Mouse (Mus musculus) gastrocnemius, postnatal 14 days (tissue): Measurements from ENCODE around the gene Apoo. TPM values are rescaled to one million over a fixed set of nuclear protein-coding genes. Genes with fewer than 3 reads are reported as not detected.
"Not testable (repeated sequence)": the region's sequence is repeated elsewhere in the genome, so short reads cannot be mapped to it uniquely, and the experiment has no call there.

Source experiments
- DNase-seq: peaks from one replicate; pipeline ENCODE4 v3.0.0; 2021; ENCODE audit warnings: mixed read lengths
- intact Hi-C: fragments of 180-260 bp; cut with DNase I; formaldehyde crosslinking; loops from one replicate; pipeline ENCODE4 v1.15.1; 2025; ENCODE audit warnings: low total_unique reads
- long read RNA-seq, 2 experiments: library from polyadenylated mRNA; stranded (forward); transcript quantifications; one replicate each; pipeline ENCODE4 v2.0.0; 2021
- total RNA-seq, 2 experiments: library from RNA; stranded (reverse); gene quantifications; 2 replicates each; pipeline ENCODE4 v1.2.3; 2021

Gene Apoo
- total RNA-seq: 100 to 1,000 TPM; 141 to 203 TPM
- long read RNA-seq, experiment 1, transcript Apoo-204 (9 exons, 784 nt): major isoform, 94 of 123 reads
- long read RNA-seq, experiment 1, partial matches to known transcripts: 18 of 123 reads
- long read RNA-seq, experiment 1, other reads (novel, unspliced or antisense): 6 of 123 reads
- long read RNA-seq, experiment 2, transcript Apoo-204 (9 exons, 784 nt): major isoform, 43 of 60 reads
- long read RNA-seq, experiment 2, partial matches to known transcripts: 11 of 60 reads
- long read RNA-seq, experiment 2, other reads (novel, unspliced or antisense): 6 of 60 reads

DNA sequence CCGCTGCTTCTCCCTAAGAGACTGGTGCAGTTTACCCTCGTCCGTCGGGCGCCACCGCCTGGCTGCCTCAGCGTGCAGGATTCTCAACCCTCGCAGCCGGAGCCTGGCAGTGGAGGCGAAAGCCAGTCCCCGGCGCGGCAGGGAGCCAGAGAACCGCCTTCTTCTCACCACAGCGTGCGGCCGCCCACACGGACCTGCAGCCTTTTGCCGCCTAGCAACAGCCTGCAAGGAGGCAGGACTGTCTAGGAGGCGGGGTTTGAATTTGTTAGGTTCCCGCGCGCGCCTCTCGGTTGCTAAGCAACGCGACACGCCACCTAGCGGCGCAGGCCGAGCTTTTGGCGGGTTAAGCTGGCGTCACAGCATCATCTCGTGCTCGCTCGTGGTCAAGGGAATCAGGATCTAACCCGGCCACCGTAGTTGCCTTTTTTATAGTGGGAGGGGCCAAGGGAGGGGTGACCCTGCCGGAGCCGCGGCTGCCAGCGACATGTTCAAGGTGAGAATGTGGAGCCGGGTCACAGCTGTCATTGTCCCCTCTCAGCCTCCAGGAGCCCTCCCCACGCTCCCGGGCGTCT lies at the start of gene Apoo, which contains the start of gene Fam90a1b:
Apoo (plus strand) TSS at position 448 of the 572 bp plus-strand sequence.
Fam90a1b (minus strand) TSS at position 108 of the 572 bp plus-strand sequence.
- intact Hi-C loops: no loop called here
- peak; percentile 94 for DNase-seq

DNA sequence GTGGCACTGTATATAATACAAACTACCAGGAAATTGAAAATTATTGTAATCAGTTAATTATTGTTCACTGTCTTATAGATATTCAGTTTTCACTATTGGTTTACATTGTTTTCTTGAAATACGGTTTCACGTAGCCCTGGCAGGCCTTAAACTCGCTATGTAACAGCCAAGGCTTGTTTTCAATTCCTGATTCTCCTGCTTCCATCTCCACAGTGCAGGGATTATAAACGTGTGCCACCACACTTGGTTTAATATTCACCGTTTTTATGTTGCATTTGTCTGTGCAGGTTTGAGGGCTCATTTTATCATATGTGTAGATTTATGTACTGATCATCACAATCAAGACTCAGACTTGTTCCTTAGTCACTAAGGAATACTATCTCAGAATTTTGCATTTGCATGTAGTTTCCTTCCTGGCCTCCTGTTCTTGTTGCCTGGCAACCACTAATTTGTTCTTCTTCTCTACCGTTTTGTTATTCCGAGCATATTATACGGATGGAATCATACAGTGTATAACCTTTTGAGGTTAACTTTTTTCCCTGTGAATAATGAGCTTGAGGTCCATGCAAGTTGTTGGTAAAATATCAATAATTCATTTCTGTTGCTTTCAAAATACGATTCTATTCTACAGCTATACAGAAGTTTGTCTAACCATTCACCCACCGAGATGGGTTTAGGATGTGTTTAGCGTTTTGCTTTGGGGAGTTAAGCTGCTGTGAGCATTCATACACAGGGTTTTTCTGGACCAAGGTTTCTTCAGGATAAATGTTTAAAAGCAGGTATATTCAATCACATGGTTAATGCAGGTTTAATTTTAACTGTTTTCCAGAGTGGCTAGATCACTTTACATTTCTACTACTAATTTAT lies 45.6 kb upstream of the Apoo start:
- intact Hi-C loops: no loop called here
- DNase-seq: no peak

DNA sequence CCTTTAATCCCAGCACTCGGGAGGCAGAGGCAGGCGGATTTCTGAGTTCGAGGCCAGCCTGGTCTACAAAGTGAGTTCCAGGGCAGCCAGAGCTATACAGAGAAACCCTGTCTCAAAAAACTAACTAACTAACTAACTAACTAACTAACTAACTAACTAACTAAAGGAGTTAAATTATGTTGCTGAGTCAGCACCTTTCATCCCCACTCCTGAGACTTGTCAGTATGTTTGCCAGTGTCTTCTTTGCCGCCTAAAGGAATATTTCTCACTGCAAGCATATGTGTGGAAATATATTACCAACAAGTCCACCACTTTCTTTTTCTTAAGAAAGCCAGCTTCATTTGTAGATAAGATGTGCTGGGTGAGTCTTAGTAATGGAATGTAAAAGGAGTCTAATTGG lies 23.3 kb upstream of the Apoo start:
- intact Hi-C loops, DNase-seq: not testable (repeated sequence)

DNA sequence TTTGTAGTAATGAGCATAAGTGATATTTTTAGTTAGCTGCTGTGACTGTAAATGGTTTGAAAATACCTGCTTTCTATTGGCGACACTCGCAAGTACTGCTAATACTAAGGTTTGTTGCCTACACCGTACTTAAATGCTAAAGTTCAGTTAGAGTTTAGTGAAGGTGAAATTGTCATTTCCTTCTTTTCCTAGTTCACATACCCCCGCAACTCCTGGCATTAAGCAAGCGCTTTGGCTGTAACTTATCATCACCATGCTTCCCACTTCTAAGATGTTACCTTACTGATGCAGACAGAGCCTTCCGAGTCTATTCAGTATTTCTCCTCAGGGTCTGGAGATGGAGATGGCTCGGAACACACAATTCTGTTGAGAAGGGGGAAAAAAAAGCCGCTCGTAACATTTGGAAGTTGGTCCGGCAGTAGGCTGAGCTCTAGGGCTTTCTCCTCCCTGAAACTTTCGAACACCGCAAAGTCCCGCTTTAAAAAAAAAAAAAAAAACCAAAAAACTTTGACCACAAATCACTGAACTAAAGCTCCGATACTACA lies 1.5 kb upstream of the Apoo start:
- DNase-seq: no peak
- intact Hi-C loops: no loop called here

DNA sequence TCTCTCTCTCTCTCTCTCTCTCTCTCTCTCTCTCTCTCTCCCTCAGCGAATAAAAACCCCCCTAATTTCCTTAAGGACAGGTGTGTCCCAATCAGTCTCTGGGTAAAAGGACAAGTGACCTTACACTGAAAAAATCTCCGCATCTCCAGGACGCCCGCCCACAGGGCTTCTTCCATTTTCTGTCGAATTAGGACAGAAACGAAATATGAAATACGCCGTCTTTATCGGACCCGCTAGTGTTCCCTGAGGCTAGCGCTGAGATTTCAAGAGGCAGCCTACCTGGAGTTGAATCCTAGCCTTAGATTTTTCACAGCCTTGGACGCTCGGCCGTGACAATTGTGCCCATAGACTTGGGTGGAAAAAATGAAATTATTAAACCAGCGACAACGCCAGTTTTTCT lies 888 bp upstream of the Apoo start:
- DNase-seq: no peak
- intact Hi-C loops: no loop called here

DNA sequence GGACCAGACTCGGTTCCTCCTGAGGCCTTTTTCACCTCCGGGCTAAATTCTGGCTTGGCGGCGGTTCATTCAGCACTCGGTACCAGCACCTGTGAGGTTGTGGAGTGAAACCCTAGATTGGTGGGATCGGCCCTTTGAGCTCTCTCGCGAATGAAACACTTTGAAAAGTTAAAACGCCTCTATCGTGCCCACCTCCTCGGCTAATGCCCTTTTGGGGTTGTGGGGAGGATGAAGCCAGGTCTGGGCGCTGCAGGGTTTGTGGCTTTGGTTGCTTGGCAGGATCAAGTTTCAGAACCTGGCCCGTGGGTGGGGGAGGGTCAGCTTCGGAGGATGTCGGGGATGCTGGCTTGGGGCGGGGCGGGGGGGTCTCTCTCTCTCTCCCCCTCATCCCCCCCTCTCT lies 331 bp downstream of the Apoo start:
- intact Hi-C loops: no loop called here
- DNase-seq: peak; percentile 14

DNA sequence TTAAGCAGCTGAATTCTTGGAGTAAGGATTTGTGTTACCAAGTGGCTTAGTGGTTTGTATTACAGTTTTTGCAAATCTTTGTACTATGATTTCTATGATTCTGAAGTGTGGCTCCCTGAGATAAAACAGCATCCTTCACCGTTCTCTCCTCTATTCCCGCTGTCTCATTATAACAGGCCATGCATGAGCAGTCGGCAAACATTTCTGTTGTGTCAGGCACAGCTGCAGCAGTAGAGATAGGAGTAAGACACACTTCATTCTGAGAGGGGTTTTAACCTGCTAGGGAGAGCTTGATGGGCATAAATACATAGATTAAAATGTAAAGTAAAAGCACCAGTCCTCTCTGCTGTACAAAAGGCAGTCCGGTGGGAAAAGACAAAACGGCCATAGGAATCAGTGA lies 11.8 kb downstream of the Apoo start:
- intact Hi-C loops: no loop called here
- no peak for DNase-seq

DNA sequence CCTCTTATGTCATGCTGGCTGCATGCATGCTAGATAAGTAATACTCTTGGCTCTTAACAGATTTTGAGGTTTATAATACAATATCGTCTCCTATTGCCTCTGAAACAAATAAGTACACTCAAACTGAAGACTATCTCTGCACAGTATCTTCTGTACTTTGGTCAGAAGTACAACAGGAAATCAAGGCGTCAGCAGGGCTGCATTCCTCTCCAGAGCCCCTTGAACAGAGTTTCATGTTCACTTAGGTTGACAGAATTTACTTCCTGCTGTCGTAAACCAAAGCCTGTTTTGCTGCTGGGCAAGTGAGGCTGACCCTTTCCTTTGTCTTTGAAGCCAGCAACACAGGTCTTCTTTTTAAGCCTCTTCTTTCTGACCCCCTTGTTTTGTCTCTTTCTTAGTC lies 42.1 kb downstream of the Apoo start:
- intact Hi-C loops: no loop called here

DNA sequence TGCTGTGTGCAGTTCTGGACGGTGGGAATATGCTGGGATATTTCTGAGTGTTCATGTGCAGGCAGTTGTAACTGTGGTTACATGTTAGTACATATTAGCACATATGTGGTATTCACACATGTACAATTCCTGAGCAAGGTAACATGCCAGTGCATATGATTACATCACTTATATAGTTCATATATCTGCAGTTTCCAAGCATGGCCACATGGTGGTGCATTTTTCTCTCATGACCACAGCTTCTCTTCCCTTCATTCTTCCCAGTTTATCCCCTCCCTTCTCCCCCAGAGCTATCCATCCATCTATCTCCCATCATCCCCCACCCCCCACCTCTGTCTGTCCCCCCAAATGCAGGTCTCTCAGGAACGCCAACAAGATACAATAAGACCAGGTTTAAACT lies 53.3 kb downstream of the Apoo start:
- intact Hi-C loops: no loop called here
- DNase-seq: no peak

More for the DNA sequence above, 42.1 kb downstream of the Apoo start:
- no peak for DNase-seq

DNA sequence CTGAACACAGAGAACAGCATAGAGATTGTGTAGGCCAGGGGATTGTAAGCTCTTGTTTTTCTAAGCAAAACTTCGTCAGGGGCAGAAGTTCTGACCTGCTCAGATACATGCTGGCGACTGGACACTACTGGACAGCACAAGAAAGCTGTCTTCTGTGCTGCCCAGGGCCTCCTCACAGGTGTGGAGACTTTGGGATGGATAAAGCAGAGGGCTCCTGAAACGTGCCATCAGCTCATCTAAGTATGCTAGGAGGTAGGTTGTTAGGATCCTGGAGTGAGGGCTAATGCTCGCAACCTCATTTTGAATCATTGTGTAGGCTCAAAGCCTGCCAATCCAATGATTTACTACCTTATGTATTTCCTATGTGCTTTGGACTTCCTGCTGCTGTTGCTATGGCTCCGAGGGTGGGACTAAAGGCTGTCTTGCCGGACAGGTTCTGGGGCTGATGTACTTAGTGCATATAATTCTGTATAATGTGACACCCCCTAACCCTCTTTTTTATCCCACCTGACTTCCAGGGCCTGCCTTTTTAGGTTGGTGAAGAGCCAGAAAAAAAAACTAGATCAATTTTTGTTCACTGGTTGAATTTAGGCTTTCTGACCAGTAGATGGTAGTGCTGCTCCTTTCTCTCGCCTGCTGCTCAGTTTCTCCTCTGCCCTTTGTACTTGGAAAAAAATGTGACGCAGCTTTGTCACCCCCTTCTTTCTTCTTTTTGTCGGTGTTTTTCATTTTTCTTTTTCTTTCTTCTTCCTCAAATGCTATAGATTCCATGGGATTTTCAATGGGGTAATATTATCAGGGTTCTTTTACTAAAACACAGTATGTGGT lies 64.8 kb downstream of the Apoo start:
- no peak for DNase-seq
- intact Hi-C loops: loop anchor here (10.0 kb wide), 1 partner anchor 113 kb away; the partner anchor contains the start of gene Maged1

DNA sequence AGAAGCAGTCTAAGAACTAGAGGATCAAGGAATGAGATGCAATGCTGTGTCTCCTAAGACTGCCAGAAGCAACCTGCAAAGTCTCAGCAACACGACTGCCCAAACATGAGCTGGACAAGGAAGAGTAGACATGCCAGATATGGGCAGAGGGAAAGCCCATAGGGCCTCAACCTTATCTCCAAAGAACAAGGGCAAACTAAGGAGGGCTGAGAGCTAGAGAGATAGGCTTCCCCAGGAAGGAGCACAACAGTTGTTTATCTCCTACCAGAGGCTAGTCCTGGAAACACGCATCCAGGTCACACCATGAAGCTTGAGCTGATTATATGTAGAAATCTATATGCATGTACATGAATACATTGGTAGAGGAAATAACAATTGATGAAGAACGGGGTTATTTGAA lies 78.5 kb downstream of the Apoo start:
- intact Hi-C loops, DNase-seq: not testable (repeated sequence)

DNA sequence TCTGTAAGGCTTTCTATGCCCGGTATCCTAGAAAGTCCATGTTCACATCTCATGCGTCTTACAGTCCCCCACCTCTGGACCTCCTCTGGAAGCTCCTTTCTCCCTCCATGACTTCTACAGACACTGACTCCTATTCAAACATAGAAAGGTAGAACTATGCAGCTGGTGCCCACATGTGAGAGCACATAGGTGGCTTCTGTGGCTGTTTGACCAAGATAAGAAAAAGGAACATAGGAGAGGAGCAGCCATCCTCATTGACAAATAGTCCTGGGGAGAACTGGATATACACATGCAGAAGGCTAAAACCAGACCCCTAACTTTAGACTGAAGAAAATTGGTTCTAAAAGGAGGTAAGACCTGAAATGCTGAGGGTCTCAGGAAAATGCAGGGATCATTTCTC lies 79.1 kb downstream of the Apoo start:
- intact Hi-C loops, DNase-seq: not testable (repeated sequence)

DNA sequence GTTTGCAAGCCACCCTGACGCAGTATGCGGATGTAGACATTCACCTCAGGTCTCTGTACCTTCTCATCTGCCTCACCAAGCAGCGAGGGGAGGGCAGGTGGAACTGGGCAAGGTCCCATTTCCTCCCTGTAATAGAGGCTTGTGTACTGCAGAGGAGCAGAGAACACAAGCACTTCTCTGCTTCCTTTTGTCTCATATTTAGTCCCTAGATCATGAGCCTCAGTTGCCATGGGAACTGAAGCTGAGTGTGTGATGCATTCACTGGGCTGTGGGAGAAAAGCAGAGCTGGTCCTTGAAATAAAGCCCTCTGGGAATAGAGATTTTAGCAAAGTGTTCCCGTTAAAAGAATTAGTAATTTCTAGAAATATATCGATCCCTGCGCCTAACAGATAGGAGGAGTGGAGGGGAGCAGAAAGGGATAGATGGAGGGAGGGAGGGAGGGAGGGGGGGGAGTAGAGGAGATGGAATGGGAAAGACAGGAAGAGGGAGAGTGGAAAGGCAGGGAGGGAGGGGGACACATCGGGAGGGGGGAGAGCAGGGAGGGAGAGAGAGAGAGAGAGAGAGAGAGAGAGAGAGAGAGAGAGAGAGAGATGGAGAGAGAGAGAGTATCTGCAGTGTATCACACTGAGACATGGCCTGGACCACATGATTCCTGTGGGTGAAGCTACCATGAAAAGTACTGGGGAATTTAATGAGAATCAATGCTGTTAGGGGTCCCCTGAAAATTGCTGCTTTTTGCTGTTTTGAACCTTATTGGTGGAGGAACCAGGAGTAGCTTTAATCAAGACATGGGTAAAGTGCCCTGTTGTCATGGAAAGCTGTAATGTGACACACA lies 83.3 kb downstream of the Apoo start:
- intact Hi-C loops: not testable (repeated sequence)

DNA sequence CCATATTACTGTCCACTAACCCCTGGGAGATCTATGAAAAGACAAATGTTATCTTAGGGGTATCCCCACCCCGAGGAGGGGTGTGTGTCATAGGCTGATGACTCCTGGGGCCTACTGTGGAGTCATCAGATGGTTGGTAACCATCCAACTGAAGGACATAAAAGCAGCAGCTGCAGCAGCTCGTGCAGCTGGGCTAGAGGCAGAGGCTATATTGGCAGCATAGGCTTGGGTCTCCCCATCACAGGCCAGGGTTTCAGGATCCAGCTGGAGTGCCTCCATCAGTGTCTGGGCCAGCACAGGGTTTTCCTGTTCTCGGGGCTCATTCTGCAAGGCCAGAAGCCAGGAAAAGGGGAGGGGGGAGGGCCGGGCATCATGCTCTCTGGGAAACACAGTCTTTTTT lies 92.4 kb downstream of the Apoo start:
- DNase-seq: peak; percentile 39
- intact Hi-C loops: no loop called here

More for the DNA sequence above, 83.3 kb downstream of the Apoo start:
- not testable (repeated sequence) for DNase-seq

DNA sequence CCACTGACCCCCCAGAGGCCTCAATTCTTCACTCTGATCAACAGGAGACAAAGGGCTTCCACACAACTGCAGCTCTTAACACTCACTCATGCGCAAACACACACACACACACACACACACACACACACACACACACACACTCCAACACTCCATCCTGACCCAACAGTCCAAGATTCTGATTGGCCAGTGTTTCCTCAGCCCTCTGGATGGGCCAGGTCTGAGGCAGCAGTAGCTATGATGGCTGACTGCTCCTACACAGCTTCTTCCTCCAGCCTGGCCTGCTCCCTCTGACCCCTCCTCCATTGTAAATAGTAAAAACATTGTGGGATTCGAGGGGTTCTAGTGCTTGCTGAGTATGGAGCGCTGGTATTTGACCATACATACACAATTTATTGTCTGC lies 94.6 kb downstream of the Apoo start:
- intact Hi-C loops, DNase-seq: not testable (repeated sequence)

DNA sequence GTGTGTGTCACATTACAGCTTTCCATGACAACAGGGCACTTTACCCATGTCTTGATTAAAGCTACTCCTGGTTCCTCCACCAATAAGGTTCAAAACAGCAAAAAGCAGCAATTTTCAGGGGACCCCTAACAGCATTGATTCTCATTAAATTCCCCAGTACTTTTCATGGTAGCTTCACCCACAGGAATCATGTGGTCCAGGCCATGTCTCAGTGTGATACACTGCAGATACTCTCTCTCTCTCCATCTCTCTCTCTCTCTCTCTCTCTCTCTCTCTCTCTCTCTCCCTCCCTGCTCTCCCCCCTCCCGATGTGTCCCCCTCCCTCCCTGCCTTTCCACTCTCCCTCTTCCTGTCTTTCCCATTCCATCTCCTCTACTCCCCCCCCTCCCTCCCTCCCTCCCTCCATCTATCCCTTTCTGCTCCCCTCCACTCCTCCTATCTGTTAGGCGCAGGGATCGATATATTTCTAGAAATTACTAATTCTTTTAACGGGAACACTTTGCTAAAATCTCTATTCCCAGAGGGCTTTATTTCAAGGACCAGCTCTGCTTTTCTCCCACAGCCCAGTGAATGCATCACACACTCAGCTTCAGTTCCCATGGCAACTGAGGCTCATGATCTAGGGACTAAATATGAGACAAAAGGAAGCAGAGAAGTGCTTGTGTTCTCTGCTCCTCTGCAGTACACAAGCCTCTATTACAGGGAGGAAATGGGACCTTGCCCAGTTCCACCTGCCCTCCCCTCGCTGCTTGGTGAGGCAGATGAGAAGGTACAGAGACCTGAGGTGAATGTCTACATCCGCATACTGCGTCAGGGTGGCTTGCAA lies 95.9 kb downstream of the Apoo start:
- intact Hi-C loops, DNase-seq: not testable (repeated sequence)
